Mouse (Mus musculus) midbrain, postnatal 0 days (tissue): ENCODE measurements around the gene Pitx2. TPM values are rescaled to one million over a fixed set of nuclear protein-coding genes. Genes with fewer than 3 reads are reported as not detected.

Experiments used
- ATAC-seq: fragments of 200-750 bp; cut with Nextera tagmentation; 2 replicates; pipeline ENCODE4 v1.8.0; 2017; ENCODE audit warnings: moderate number of reproducible peaks, mild to moderate bottlenecking, moderate TSS enrichment, moderate library complexity; ENCODE audit not compliant: low FRiP score
- DNase-seq: peaks from one replicate; pipeline ENCODE4 v3.0.0-alpha.2; 2015; ENCODE audit warnings: low spot score
- H3K27ac ChIP-seq: fragments of 300-500 bp; sonication (generic); 2 replicates; pipeline ENCODE4 v1.5.1; 2014; ENCODE audit warnings: low read depth, mild to moderate bottlenecking, low read length, mixed read lengths
- H3K27me3 ChIP-seq: fragments of 300-500 bp; sonication (generic); 2 replicates; pipeline ENCODE4 v1.6.1; 2014; ENCODE audit warnings: low read length, control low read depth, mixed read lengths; ENCODE audit not compliant: insufficient read depth
- H3K36me3 ChIP-seq: fragments of 300-500 bp; sonication (generic); 2 replicates; pipeline ENCODE4 v1.6.1; 2014; ENCODE audit warnings: low read length, control low read depth, mixed read lengths; ENCODE audit not compliant: insufficient read depth
- H3K4me1 ChIP-seq: fragments of 300-500 bp; sonication (generic); 2 replicates; pipeline ENCODE4 v1.6.1; 2014; ENCODE audit warnings: mild to moderate bottlenecking, control low read depth, antibody characterized with exemption, low read length, mixed read lengths; ENCODE audit not compliant: insufficient read depth
- H3K4me2 ChIP-seq: fragments of 300-500 bp; sonication (generic); 2 replicates; pipeline ENCODE4 v1.6.1; 2014; ENCODE audit warnings: low read depth, mild to moderate bottlenecking, low read length, mixed read lengths; ENCODE audit not compliant: poor library complexity, severe bottlenecking
- H3K4me3 ChIP-seq: fragments of 300-500 bp; sonication (generic); 2 replicates; pipeline ENCODE4 v1.5.1; 2014; ENCODE audit warnings: low read depth, mild to moderate bottlenecking, low read length, moderate library complexity
- H3K9ac ChIP-seq: fragments of 300-500 bp; sonication (generic); replicated peaks from 2 replicates; pipeline ENCODE4 v1.6.1; 2014; ENCODE audit warnings: mild to moderate bottlenecking, low read length, moderate library complexity, mixed read lengths; ENCODE audit not compliant: poor library complexity, severe bottlenecking
- H3K9me3 ChIP-seq: fragments of 300-500 bp; sonication (generic); 2 replicates; pipeline ENCODE4 v1.6.1; 2016; ENCODE audit warnings: low read length, control low read depth
- CTCF ChIP-seq: IDR thresholded peaks from 2 replicates; pipeline ENCODE4 v1.5.1; 2016; ENCODE audit warnings: antibody characterized with exemption, mild to moderate bottlenecking
- WGBS: fragments of 180-500 bp; shearing (Covaris S2); extraction: QIAGEN DNeasy Blood & Tissue Kit; methylation state at CpG from one replicate; pipeline ENCODE4 v1.1.7; 2014; 5-methylcytosine and 5-hydroxymethylcytosine counted together
- polyA plus RNA-seq: library from polyadenylated mRNA; unstranded; fragments of >200 nt; fragmentation: Nextera tagmentation; extraction: Ambion mirVana; gene quantifications from 2 replicates; pipeline ENCODE4 v1.2.1, GENCODE M21; 2015
- total RNA-seq: library from RNA; depleted of rRNA; stranded (reverse); fragments of >200 nt; gene quantifications from 2 replicates; pipeline ENCODE4 v1.2.3, GENCODE M21; 2014

Gene Pitx2
- total and polyA plus RNA-seq, 2 experiments from 2014 or later = 10.4 to 28.7 TPM

DNA sequence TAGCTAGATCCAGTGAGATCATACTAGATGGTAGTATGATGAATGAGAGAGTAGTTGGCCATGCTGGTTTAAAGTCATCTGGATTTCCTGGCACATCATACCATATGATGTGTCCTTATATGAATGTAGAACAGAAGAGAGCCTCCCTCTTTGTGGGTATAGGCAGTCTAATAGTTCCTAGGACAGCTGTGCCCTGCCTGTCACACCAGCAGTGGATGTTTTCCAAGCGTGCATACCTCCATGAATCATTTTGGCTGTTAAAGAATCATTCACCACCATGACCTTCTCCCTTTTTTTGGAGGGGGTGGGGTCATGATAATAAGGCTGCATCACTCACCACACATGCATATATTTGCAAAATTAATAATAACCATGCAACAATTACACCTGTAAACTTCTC lies 35.4 kb upstream of the Pitx2 start:
- no peak for ATAC-seq
- 96% methylated on average over 1 of the region's 1 CpGs for WGBS
- Histone ChIP-seq H3K4me2 (no peak overlapping the region), H3K9ac (no peak overlapping the region), H3K36me3 (no peaks in the 10 kb centered on the region), H3K4me1 (no peaks in the 10 kb centered on the region), H3K27me3 (no peaks in the 10 kb centered on the region), H3K4me3 (no peak overlapping the region), H3K27ac (no peak overlapping the region), H3K9me3 (no peaks in the 10 kb centered on the region)
- DNase-seq = no peak
- TF ChIP-seq CTCF = no peak

DNA sequence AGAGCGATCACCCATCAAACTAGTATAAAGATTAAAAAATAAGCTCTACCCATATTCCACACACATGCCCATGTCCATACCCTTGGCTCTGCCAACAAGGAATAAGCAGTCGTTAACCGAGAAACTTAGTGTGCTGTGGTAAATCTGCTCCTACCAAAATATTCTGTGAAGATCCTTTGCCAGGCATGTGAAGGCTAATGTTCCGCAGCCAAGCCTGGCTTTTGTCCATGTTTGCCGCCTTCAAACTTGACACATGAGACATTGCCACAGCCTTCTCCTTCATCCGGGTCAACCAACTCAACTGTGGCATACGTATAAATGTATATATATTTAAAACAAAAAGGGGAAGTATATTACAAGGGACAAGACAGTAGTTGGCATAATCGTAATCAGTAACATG lies 34.0 kb upstream of the Pitx2 start:
- TF ChIP-seq CTCF = no peak
- Histone ChIP-seq H3K9me3 (no peaks in the 10 kb centered on the region), H3K36me3 (no peaks in the 10 kb centered on the region), H3K27ac (no peak overlapping the region), H3K9ac (no peak overlapping the region), H3K4me3 (no peak overlapping the region), H3K4me2 (no peak overlapping the region), H3K27me3 (no peaks in the 10 kb centered on the region), H3K4me1 (no peaks in the 10 kb centered on the region)
- WGBS = 87% methylated on average over 8 of the region's 8 CpGs
- no peak for ATAC-seq
- DNase-seq = no peak

DNA sequence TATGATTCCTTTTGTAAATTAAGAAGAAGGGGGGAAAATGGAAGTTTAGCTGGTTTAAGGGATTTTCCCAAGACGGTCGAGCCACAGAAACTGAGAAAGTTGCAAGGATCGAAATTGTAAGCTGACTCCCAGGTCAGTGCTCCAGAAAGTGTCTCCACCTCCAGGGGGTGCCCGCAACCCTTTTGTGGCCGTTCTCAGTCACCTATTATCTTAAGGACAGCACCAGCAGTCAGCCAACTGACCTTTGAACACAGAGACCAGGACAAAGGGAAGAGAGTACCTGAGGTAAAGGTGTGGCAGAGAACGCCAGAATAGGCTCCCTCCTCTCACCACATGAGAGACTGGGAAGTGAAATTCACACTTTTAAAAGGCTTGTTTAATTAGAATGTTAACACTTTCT lies 33.0 kb upstream of the Pitx2 start:
- ATAC-seq = no peak

DNA sequence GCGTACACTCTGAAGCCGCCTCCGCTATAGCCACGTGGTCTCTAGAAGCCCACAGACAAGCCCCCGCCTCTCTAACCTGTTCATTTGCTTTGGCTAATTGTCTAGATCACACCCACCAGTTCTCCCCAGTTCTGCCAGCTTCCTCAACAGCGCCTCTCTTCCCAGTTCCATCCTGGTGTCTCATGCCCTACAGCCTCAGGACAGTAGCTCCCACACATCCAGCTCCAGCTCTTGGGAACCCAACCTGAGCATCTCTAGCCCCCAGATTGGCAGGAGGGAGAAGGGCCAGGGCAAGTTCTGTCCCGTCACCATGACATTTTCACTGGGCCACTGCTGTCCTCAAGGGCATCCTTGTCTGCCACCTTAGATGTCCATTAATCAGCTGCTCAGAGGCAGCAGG lies 29.3 kb upstream of the Pitx2 start:
- no peaks in the 10 kb centered on the region for H3K27me3 ChIP-seq
- H3K4me3 ChIP-seq = no peak overlapping the region
- H3K9ac ChIP-seq = no peak overlapping the region
- H3K36me3 ChIP-seq = no peaks in the 10 kb centered on the region
- no peaks in the 10 kb centered on the region for H3K9me3 ChIP-seq
- WGBS = 86% methylated on average over 7 of the region's 7 CpGs
- no peak for DNase-seq
- H3K27ac ChIP-seq = no peak overlapping the region
- no peak for ATAC-seq
- H3K4me2 ChIP-seq = no peak overlapping the region
- no peaks in the 10 kb centered on the region for H3K4me1 ChIP-seq
- no peak for TF ChIP-seq CTCF

More for the DNA sequence above, 33.0 kb upstream of the Pitx2 start:
- WGBS = 5% methylated on average over 6 of the region's 6 CpGs
- Histone ChIP-seq H3K9me3 (no peaks in the 10 kb centered on the region), H3K4me3 (no peak overlapping the region), H3K27ac (no peak overlapping the region), H3K4me1 (no peaks in the 10 kb centered on the region), H3K9ac (no peak overlapping the region), H3K4me2 (no peak overlapping the region), H3K27me3 (no peaks in the 10 kb centered on the region), H3K36me3 (no peaks in the 10 kb centered on the region)
- no peak for TF ChIP-seq CTCF
- no peak for DNase-seq

DNA sequence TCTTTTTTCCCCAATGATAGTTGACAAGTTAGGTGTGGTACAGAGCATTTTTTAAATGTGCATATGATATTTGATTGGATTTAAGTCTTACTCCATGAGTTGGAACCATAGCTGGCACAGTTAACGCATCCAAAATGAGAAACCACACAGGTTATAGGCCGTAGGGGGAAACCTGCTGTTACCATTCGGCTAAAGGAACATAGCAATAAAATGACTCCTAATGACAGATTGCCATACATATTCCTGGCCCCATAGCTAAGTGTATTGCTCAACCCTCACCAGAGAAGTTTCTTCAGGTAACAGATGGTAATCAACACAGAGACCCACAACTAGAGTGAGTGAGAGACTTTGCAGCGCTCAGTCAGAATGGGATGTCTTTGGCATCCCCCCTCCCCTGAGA lies 27.9 kb upstream of the Pitx2 start:
- H3K36me3 ChIP-seq = no peaks in the 10 kb centered on the region
- WGBS = 95% methylated on average over 4 of the region's 4 CpGs
- H3K4me1 ChIP-seq = no peaks in the 10 kb centered on the region
- no peak for ATAC-seq
- no peak overlapping the region for H3K4me3 ChIP-seq
- DNase-seq = no peak
- H3K27me3 ChIP-seq = no peaks in the 10 kb centered on the region
- H3K9me3 ChIP-seq = no peaks in the 10 kb centered on the region
- no peak for TF ChIP-seq CTCF
- H3K27ac ChIP-seq = no peak overlapping the region
- H3K9ac ChIP-seq = no peak overlapping the region
- H3K4me2 ChIP-seq = no peak overlapping the region

DNA sequence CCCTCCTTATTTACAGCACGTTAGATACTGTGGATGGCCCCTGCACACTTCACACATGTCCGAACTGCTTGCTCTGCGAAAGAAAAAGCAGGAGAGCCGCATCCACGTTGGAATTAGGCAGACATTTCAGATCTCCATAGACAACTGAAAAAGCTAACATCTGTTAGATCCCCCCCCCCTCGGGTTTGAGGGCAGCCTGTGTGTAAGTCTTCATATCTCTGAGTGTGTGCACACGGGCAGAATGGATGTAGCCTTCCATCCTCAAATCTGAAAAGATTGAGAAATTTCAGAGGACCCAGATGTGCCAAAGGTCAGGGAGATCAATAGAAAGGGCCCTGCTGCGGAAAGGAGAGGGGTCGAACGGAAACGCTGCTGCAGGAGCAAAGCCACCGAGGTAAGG lies 5.2 kb upstream of the Pitx2 start:
- ATAC-seq = no peak
- peaks cover 65% of the 10 kb centered on the region for H3K27me3 ChIP-seq
- WGBS = 6% methylated on average over 12 of the region's 12 CpGs

More for the DNA sequence above, 5.2 kb upstream of the Pitx2 start:
- Histone ChIP-seq H3K4me2 (no peak overlapping the region), H3K4me1 (no peaks in the 10 kb centered on the region), H3K36me3 (no peaks in the 10 kb centered on the region), H3K9me3 (no peaks in the 10 kb centered on the region), H3K4me3 (no peak overlapping the region), H3K9ac (no peak overlapping the region), H3K27ac (no peak overlapping the region)
- DNase-seq = no peak
- no peak for TF ChIP-seq CTCF
